ENCODE assay signal across 28 mouse cellular contexts in genomic region chr8:90314312-90314711, GRCm38 (mm10). TPM values are rescaled to one million over a fixed set of nuclear protein-coding genes. Genes with fewer than 3 reads are reported as not detected.
"Had no signal": no experiment of that assay in that cellular context is flagged by ENCODE, and none has a peak within 500 bp of the region (broad histone marks: within the 10 kb centered on the region; RNA-seq: fewer than 3 reads in every experiment).

No protein-coding gene starts in this region.

- H3K27ac ChIP-seq: gastrocnemius, adult 2 months; heart, adult 2 months; hindbrain, embryonic 10.5 days; hindbrain, embryonic 12.5 days; hindbrain, embryonic 14.5 days; intestine, embryonic 15.5 days; kidney, embryonic 15.5 days; kidney, postnatal 0 days; limb, embryonic 13.5 days; limb, embryonic 15.5 days; liver, embryonic 12.5 days; liver, embryonic 14.5 days had no signal

- H3K9me3 ChIP-seq: hindbrain, embryonic 10.5 days; hindbrain, embryonic 12.5 days; intestine, embryonic 15.5 days; kidney, embryonic 15.5 days; limb, embryonic 13.5 days; limb, embryonic 15.5 days; liver, embryonic 12.5 days had no signal

- H3K4me2 ChIP-seq: hindbrain, embryonic 12.5 days; hindbrain, embryonic 14.5 days; intestine, embryonic 15.5 days; kidney, embryonic 15.5 days; limb, embryonic 13.5 days; limb, embryonic 15.5 days; liver, embryonic 12.5 days had no signal

- DNase-seq: gastrocnemius, adult 2 months; gastrocnemius, postnatal 10 days; gastrocnemius, postnatal 25 days; heart, adult 2 months; heart, postnatal 10 days; heart, postnatal 4 days; kidney, adult 2 months; kidney, adult 9 months; kidney, postnatal 14 days; kidney, postnatal 36 days; layer of hippocampus, adult 9-11 months; layer of hippocampus, postnatal 36 days had no signal

- H3K4me1 ChIP-seq: intestine, embryonic 15.5 days; kidney, embryonic 15.5 days; limb, embryonic 13.5 days; limb, embryonic 15.5 days; liver, embryonic 12.5 days had no signal

- H3K27me3 ChIP-seq: hindbrain, embryonic 12.5 days; intestine, embryonic 15.5 days; kidney, embryonic 15.5 days; limb, embryonic 13.5 days; limb, embryonic 15.5 days; liver, embryonic 12.5 days had no signal

- H3K4me3 ChIP-seq: gastrocnemius, adult 2 months; heart, adult 2 months; hindbrain, embryonic 10.5 days; hindbrain, embryonic 12.5 days; intestine, embryonic 15.5 days; kidney, embryonic 15.5 days; limb, embryonic 13.5 days; limb, embryonic 15.5 days; liver, embryonic 12.5 days had no signal

- H3K36me3 ChIP-seq: intestine, embryonic 15.5 days; limb, embryonic 13.5 days; limb, embryonic 15.5 days; liver, embryonic 12.5 days had no signal

- H3K9ac ChIP-seq: hindbrain, embryonic 12.5 days; hindbrain, embryonic 14.5 days; intestine, embryonic 15.5 days; kidney, embryonic 15.5 days; limb, embryonic 13.5 days; limb, embryonic 15.5 days; liver, embryonic 12.5 days; liver, embryonic 14.5 days had no signal

- ATAC-seq: forebrain, embryonic 16.5 days; hindbrain, embryonic 16.5 days; inflammation-experienced regulatory T-cells, adult 6 months; intestine, embryonic 15.5 days; intestine, postnatal 0 days; liver, embryonic 12.5 days had no signal

RNA-seq across cellular contexts. Expression of gene Tox3, which starts 33.8 kb away (rescaled TPM):
- total RNA-seq: granulocyte monocyte progenitor cell, adult 5-6 weeks; liver, adult 2 months had no signal
- polyA plus RNA-seq: inflammation-experienced regulatory T-cells, adult 6 months had no signal
